Mouse (Mus musculus) small intestine, adult 2 months (tissue): ENCODE measurements around the gene Nvl. TPM values are rescaled to one million over a fixed set of nuclear protein-coding genes. Genes with fewer than 3 reads are reported as not detected.

Experiments
- H3K27ac ChIP-seq: fragments of 200-500 bp; 2 replicates; pipeline ENCODE4 v1.5.1; 2012; ENCODE audit warnings: low read depth, low read length, control low read depth, inconsistent platforms; ENCODE audit not compliant: insufficient read depth
- H3K27me3 ChIP-seq: fragments of 200-500 bp; 2 replicates; pipeline ENCODE4 v1.6.1; 2012; ENCODE audit warnings: mild to moderate bottlenecking, moderate library complexity, low read length, inconsistent platforms; ENCODE audit not compliant: control insufficient read depth, insufficient read depth
- H3K36me3 ChIP-seq: fragments of 200-500 bp; 2 replicates; pipeline ENCODE4 v1.6.1; 2012; ENCODE audit warnings: mild to moderate bottlenecking, low read length, control low read depth, inconsistent platforms; ENCODE audit not compliant: control insufficient read depth, insufficient read depth
- H3K4me1 ChIP-seq: fragments of 200-500 bp; 2 replicates; pipeline ENCODE4 v1.6.1; 2012; ENCODE audit warnings: low read length, inconsistent platforms, mixed read lengths; ENCODE audit not compliant: control insufficient read depth, insufficient read depth, insufficient read length
- H3K4me3 ChIP-seq: fragments of 200-500 bp; 2 replicates; pipeline ENCODE4 v1.5.1; 2012; ENCODE audit warnings: low read depth, mild to moderate bottlenecking, control low read depth, inconsistent platforms, low read length, moderate library complexity
- CTCF ChIP-seq: fragments of 200-500 bp; IDR thresholded peaks from 2 replicates; pipeline ENCODE4 v1.5.1; 2012; ENCODE audit warnings: low read depth, mild to moderate bottlenecking, control low read depth, inconsistent platforms, low read length, moderate library complexity, mixed read lengths; ENCODE audit not compliant: insufficient replicate concordance, insufficient read length; ENCODE audit errors: extremely low read depth
- POLR2A ChIP-seq: fragments of 200-500 bp; IDR thresholded peaks from 2 replicates; pipeline ENCODE4 v1.6.1; 2012; ENCODE audit warnings: low read depth, mild to moderate bottlenecking, control low read depth, inconsistent platforms, low read length, moderate library complexity
- WGBS: fragments of 180-500 bp; shearing (Covaris S2); methylation state at CpG from one replicate; pipeline ENCODE4 v1.1.7; 2018; 5-methylcytosine and 5-hydroxymethylcytosine counted together
- polyA plus RNA-seq: library from polyadenylated mRNA; depleted of rRNA; stranded (reverse); fragments of >200 nt; gene quantifications from 2 replicates; pipeline ENCODE4 v1.2.3, GENCODE M21; 2012

The Nvl gene
- polyA plus RNA-seq, 1 experiment, result 3.4 TPM

DNA sequence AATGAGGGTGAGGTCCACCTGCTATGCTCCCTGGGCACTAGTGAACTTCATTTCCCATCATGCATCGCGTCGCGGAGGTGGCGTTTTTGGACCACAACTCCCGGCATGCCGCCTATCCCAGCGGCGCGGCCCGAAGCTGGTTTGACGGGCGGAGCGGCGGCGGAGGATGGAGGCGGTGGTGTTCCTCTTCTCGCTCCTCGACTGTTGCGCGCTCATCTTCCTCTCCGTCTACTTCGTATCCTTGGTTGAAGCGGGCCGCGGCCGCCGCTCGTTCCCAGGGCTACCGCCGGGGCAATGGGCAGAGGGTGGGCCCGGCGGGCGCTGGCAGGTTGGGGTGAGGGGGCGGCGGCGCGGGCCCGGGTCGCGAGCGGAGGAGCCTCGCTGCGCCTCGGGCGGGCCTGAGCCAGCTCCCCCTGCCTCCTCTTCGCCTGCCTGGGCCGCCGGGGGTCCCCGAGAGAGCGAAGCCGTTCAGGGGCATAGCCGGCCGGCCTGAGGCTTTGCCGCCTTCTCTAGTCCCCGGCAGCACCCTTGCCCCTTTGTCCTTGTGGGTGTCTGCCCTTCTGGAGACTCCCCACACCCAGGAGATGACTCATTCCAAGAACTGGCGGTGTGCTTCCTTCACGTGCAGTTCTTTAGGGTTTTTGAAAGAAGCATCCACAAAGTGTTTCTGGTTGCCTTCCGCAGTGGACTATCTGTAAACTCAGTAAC lies 7.0 kb upstream of the Nvl start:
- TF ChIP-seq POLR2A, result peak; percentile 85
- no peak for TF ChIP-seq CTCF
- no peaks in the 10 kb centered on the region; the same call in 1 of the 2 replicates for H3K4me1 ChIP-seq
- H3K27ac ChIP-seq, result peak overlapping the region; percentile 84
- H3K27me3 ChIP-seq, result no peaks in the 10 kb centered on the region
- under 1% methylated on average over 59 of the region's 59 CpGs for WGBS
- peaks cover 14% of the 10 kb centered on the region for H3K36me3 ChIP-seq
- H3K4me3 ChIP-seq, result peak overlapping the region; percentile 91

DNA sequence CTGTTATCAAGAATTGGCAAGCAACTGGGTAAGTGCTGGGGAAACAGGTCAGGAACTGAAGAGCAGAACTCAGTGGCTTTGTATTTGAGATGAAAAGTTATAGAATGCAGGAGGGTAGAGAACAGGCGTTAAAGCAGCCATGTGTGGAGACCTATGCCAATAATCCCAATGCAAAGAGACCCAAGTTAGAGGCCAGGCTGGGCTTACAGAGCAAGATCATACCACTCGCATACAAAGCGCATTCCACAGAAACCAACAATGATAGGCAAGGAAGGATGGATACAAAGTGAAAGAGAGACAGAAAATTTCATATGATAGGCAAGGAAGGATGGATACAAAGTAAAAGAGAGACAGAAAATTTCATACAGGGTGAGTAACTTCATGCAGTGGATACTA lies 6.4 kb upstream of the Nvl start:
- 73% methylated on average over 3 of the region's 3 CpGs for WGBS
- TF ChIP-seq CTCF, result no peak
- TF ChIP-seq POLR2A, result no peak
- H3K36me3 ChIP-seq, result peaks cover 12% of the 10 kb centered on the region
- no peak overlapping the region for H3K27ac ChIP-seq
- H3K4me3 ChIP-seq, result no peak overlapping the region
- H3K27me3 ChIP-seq, result no peaks in the 10 kb centered on the region
- H3K4me1 ChIP-seq, result no peaks in the 10 kb centered on the region; the same call in 1 of the 2 replicates

DNA sequence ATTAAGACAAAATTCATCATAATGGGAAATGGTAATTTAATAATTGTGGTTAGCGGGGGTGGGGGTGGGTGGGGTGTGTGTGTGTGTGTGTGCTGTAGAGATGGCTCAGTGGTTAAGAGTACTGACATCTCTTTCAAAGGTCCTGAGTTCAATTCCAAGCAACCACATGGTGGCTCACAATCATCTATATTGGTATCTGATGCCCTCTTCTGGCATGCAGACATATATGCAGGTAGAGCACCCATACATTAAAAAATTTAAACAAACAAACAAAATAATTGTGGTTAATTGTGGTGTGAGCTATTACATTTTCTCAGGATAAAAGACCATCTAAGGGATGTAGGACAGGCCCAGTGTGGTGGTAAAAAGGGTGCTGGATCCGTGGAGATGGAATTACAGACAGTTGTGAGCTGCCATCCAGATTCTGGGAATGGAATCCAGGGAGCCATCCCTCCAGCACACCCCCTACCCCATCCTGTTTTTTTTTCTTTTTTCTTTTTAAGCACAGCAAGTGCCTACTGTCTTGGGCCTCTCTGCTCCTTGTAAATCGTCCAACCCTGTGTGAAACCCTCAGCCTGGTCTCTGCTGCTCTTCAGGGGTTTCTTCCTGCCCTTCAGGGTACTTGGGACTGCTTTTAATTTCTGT lies 5.5 kb upstream of the Nvl start:
- H3K27me3 ChIP-seq, result no peaks in the 10 kb centered on the region
- TF ChIP-seq POLR2A (no peak), CTCF (no peak)

DNA sequence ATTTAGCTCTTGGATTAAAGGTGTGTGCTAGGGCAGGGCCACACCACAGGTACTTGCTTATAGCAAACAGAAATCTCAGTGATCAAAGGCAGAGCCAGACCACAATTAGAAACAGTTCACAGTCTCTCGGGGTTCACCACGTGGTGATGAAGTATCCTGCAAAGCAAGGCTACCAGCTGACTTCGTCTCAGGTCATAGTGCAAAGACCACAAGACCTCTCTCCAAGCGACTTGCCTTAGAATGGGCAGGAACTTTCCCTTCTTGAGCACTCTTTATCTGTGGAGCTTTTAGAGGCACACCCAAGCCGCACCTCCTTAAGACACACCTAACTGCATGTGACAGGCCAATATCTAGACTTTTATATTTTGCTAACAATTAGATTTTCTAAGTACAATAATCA lies 4.5 kb upstream of the Nvl start:
- peaks cover 3% of the 10 kb centered on the region; the same call in 1 of the 2 replicates for H3K36me3 ChIP-seq
- H3K27me3 ChIP-seq, result no peaks in the 10 kb centered on the region
- H3K4me3 ChIP-seq, result no peak overlapping the region
- peak overlapping the region; percentile 95 for H3K27ac ChIP-seq
- TF ChIP-seq POLR2A, result no peak
- TF ChIP-seq CTCF, result no peak
- H3K4me1 ChIP-seq, result no peaks in the 10 kb centered on the region; the same call in 1 of the 2 replicates
- 19% methylated on average over 5 of the region's 5 CpGs for WGBS

More for the DNA sequence above, 5.5 kb upstream of the Nvl start:
- H3K4me1 ChIP-seq, result no peaks in the 10 kb centered on the region; the same call in 1 of the 2 replicates
- peaks cover 5% of the 10 kb centered on the region for H3K36me3 ChIP-seq
- no peak overlapping the region; the same call in 1 of the 2 replicates for H3K27ac ChIP-seq
- WGBS, result 78% methylated on average over 3 of the region's 3 CpGs
- H3K4me3 ChIP-seq, result no peak overlapping the region

DNA sequence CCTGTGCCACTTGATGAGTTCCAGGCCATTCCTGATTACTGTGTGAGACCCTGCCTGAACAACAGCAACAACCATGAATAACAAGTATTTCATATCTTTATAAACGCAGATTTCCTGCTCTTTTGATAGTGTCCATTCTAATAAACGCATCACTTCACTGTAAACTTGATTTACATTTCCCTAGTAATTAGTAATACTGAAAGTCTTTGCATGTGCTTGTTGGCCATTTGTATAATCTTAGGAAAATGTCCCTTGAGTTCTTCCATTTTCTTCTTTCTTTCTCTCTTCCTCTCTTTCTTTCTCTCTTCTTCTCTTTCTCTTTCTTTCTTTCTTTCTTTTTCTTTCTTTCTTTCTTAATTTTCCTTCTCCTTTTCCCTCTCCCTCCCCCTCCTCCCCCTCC lies 2.2 kb upstream of the Nvl start:
- H3K4me3 ChIP-seq, result no peak overlapping the region
- 69% methylated on average over 2 of the region's 2 CpGs for WGBS
- no peaks in the 10 kb centered on the region; the same call in 1 of the 2 replicates for H3K4me1 ChIP-seq
- no peaks in the 10 kb centered on the region for H3K27me3 ChIP-seq
- TF ChIP-seq POLR2A (no peak), CTCF (no peak)
- H3K27ac ChIP-seq, result no peak overlapping the region
- peaks cover 1% of the 10 kb centered on the region for H3K36me3 ChIP-seq

DNA sequence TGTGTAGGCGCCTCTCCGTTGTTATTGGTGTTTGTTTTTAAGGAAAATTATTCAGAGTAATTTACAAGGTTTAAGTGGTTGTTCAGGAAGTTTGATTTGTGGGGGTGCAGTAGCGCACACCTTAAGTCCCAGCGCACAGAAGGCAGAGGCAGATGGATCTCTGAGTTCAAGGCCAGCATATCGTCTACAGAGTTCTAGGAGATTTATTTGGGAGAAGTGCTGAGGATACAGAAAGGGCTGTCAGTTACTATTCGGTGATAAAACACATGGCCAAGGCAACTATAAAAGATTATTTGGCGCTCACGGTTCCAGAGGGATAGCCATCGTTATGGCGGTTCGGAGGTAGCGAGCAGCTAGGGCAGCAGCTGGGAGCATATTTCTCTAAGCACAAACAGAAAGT lies 962 bp upstream of the Nvl start:
- no peak for TF ChIP-seq CTCF
- TF ChIP-seq POLR2A, result no peak
- peaks cover 7% of the 10 kb centered on the region for H3K36me3 ChIP-seq
- H3K4me1 ChIP-seq, result no peaks in the 10 kb centered on the region; the same call in 1 of the 2 replicates
- H3K27ac ChIP-seq, result peak overlapping the region; percentile 32; the same call in 1 of the 2 replicates
- no peaks in the 10 kb centered on the region for H3K27me3 ChIP-seq
- 3% methylated on average over 12 of the region's 12 CpGs for WGBS
- peak overlapping the region; percentile 33; the same call in 1 of the 2 replicates for H3K4me3 ChIP-seq

DNA sequence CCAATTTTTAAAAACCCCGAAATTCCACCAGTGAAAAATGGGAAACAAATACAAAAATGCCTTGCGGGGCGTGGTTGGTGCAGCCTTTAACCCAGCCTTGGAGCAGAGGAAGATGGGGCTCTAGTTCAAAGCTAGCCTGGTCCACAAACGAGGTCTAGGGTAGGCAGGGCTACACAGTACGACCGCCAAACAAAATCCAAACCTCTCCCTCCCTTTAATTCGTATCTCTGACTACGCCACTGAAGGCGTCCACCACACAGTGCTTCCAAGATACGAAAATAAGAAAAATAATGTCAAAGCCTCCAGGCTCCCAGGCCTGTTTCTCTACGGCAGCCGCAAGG lies 425 bp downstream of the Nvl start:
- H3K27ac ChIP-seq, result 0 out of 2 replicates have a peak overlapping the region, but pooled peaks have one; percentile 83
- TF ChIP-seq CTCF (no peak), POLR2A (no peak)
- under 1% methylated on average over 12 of the region's 12 CpGs for whole genome bisulfite sequencing
- no peaks in the 10 kb centered on the region; the same call in 1 of the 2 replicates for H3K4me1 ChIP-seq
- H3K27me3 ChIP-seq, result no peaks in the 10 kb centered on the region
- peaks cover 14% of the 10 kb centered on the region for H3K36me3 ChIP-seq
- peak overlapping the region; percentile 92 for H3K4me3 ChIP-seq
